Mouse (Mus musculus): ENCODE measurements at regions not wholly inside any gene's neighbourhood (a gene's known extent, or its start where the extent isn't known, plus 50 kb on each side); places are given as distances from the start of the nearest gene placed in this dataset.

DNA sequence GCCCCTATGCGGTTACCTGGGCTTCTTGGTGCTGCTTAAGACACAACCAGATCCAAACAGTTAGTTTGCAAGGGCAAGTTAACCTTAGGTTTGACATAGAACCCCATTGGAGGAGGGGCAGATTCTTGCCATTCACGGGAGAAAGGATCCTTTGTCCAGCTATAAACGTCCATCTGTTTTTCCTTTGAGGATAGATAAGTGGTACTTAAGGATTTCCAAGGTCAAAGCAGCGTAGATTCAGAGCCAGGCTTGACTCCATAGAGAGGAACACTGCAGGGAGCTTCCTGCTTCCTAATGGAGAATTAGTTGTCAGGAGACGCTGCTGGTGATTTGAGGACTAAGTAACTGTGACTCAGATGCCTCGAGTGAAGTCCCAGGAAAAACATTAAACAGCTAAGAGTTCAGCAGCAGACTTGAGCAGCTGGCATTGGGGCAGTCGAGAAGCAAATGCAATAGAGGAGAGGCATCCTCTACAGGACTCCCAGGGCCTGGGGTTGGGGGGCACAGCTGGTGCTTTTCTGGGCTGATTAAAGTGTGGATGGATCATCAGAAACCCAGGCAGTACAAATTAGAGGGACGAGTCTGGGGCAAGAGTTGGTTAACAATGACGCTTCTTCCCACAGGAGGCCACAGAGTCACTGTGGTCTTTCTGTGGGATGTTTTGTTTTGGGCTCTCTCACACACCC lies 322.8 kb downstream of the Med10 start:
- H3K4me2 ChIP-seq (ENCODE audit: low read length) = no peak overlapping the region
- DNase-seq (no peak), ATAC-seq (ENCODE audit: low FRiP score, low TSS enrichment) (no peak)

DNA sequence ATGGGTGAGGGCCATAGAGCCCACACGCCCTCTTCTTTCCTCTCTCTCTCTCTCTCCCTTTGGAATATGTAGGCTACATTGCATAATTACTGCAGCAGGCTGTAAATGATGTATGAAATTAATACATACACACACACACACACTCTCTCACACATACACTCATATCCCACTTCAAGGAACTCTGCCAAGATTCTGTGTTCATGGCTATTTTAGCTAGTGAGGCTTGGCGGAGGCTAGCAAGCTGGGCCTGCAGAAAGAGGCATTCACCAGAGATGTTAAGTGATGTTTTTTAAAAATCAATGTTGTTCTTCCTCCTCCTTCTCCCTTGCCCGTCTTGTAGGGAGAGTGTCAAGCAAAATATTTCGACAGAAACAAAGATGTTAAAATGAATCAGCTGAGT lies 325.1 kb downstream of the Med10 start:
- no peaks in the 10 kb centered on the region for H3K27me3 ChIP-seq (ENCODE audit: control insufficient read depth, insufficient read depth, low read length)
- ATAC-seq (ENCODE audit: low FRiP score, low TSS enrichment) = no peak

More for the DNA sequence above, 322.8 kb downstream of the Med10 start:
- Histone ChIP-seq H3K36me3 (ENCODE audit: control insufficient read depth, insufficient read depth, low read length) (no peaks in the 10 kb centered on the region), H3K9ac (replicated peaks; ENCODE audit: low read length) (no peak overlapping the region), H3K27ac (replicated peaks; ENCODE audit: low read depth, low read length) (no peak overlapping the region), H3K9me3 (ENCODE audit: control insufficient read depth, low read length) (no peaks in the 10 kb centered on the region), H3K4me1 (ENCODE audit: control insufficient read depth, insufficient read depth, low read length) (0 out of 2 replicates have a peak, but pooled peaks cover 7% of the 10 kb centered on the region), H3K4me3 (replicated peaks; ENCODE audit: low read depth, low read length) (no peak overlapping the region), H3K27me3 (ENCODE audit: control insufficient read depth, insufficient read depth, low read length) (no peaks in the 10 kb centered on the region)
- 39% methylated on average over 9 of the region's 9 CpGs for whole genome bisulfite sequencing

DNA sequence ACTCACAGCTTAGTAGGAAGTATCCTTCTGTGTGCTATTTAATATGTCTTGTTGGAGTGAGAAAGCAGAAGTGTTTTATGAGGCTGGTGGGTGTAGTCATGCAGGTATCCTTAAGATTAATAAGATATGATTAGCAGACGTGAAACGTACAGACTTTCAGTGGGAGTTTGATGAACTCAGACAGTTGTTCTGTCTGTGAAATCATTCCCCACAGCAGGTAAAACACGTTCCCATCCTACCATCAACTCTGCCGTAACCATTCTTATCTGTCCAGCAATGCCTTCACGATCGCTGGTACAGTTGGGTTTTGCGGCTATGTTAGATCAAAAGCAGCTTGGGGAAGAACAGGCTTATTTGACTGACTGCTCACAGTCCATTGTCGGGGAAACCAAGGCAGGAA lies 332.3 kb downstream of the Med10 start:
- WGBS = 92% methylated on average over 8 of the region's 8 CpGs
- H3K27me3 ChIP-seq (ENCODE audit: control insufficient read depth, insufficient read depth, low read length) = no peaks in the 10 kb centered on the region
- no peak for DNase-seq
- no peaks in the 10 kb centered on the region for H3K9me3 ChIP-seq (ENCODE audit: control insufficient read depth, low read length)
- H3K4me1 ChIP-seq (ENCODE audit: control insufficient read depth, insufficient read depth, low read length) = no peaks in the 10 kb centered on the region
- no peaks in the 10 kb centered on the region for H3K36me3 ChIP-seq (ENCODE audit: control insufficient read depth, insufficient read depth, low read length)
- no peak overlapping the region for H3K27ac ChIP-seq (replicated peaks; ENCODE audit: low read depth, low read length)
- ATAC-seq (ENCODE audit: low FRiP score, low TSS enrichment) = no peak
- H3K4me2 ChIP-seq (ENCODE audit: low read length) = no peak overlapping the region
- H3K4me3 ChIP-seq (replicated peaks; ENCODE audit: low read depth, low read length) = no peak overlapping the region
- H3K9ac ChIP-seq (replicated peaks; ENCODE audit: low read length) = no peak overlapping the region

More for the DNA sequence above, 325.1 kb downstream of the Med10 start:
- 84% methylated on average over 4 of the region's 4 CpGs for whole genome bisulfite sequencing
- Histone ChIP-seq H3K4me2 (ENCODE audit: low read length) (no peak overlapping the region), H3K9me3 (ENCODE audit: control insufficient read depth, low read length) (no peaks in the 10 kb centered on the region), H3K4me1 (ENCODE audit: control insufficient read depth, insufficient read depth, low read length) (0 out of 2 replicates have a peak, but pooled peaks cover 4% of the 10 kb centered on the region), H3K36me3 (ENCODE audit: control insufficient read depth, insufficient read depth, low read length) (no peaks in the 10 kb centered on the region), H3K27ac (replicated peaks; ENCODE audit: low read depth, low read length) (no peak overlapping the region), H3K4me3 (replicated peaks; ENCODE audit: low read depth, low read length) (no peak overlapping the region), H3K9ac (replicated peaks; ENCODE audit: low read length) (no peak overlapping the region)
- DNase-seq = no peak

DNA sequence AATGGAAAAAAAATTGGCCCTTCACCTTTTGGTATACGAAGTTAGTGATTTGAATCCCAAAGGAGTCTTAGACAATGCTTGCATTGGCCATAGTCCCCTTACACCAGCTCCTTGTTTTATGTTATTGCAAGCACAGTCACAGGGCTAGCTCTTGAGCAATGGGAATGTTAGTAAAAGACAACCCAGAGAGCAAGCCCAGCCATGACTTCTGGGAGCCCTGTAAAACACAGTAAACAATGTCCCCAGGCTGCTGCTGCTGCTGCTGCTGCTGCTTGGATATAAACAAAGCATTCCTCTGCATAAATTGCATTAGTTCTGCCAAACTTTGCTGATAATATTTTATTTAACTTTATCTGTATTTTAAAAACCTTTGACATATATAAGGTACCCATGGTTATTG lies 334.0 kb downstream of the Med10 start:
- DNase-seq = no peak

DNA sequence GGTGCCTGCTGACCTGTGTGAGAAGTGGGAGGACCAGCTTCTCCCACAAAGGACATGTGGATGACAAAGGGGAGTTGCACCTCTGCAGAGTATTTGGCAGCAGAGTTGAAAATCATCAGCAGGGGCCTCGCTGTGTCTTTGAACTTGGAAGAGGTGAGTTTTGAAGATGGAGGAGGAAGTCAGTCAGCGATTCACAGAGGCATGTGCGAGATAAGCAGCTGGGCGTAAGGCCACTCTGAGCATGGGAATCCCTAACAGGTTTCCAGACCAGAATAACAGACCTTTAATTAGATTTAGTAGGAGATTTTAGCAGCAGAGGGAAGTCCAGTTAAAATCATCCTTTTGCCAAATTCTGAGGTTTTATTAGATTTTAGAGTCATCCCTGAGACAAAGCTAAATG lies 342.3 kb downstream of the Med10 start:
- DNase-seq (no peak), ATAC-seq (ENCODE audit: low FRiP score, low TSS enrichment) (no peak)
- Histone ChIP-seq H3K4me1 (ENCODE audit: control insufficient read depth, insufficient read depth, low read length) (0 out of 2 replicates have a peak, but pooled peaks cover 6% of the 10 kb centered on the region), H3K27me3 (ENCODE audit: control insufficient read depth, insufficient read depth, low read length) (no peaks in the 10 kb centered on the region; the same call in 1 of the 2 replicates), H3K4me3 (replicated peaks; ENCODE audit: low read depth, low read length) (no peak overlapping the region), H3K36me3 (ENCODE audit: control insufficient read depth, insufficient read depth, low read length) (no peaks in the 10 kb centered on the region), H3K9me3 (ENCODE audit: control insufficient read depth, low read length) (no peaks in the 10 kb centered on the region), H3K9ac (replicated peaks; ENCODE audit: low read length) (no peak overlapping the region), H3K27ac (replicated peaks; ENCODE audit: low read depth, low read length) (no peak overlapping the region), H3K4me2 (ENCODE audit: low read length) (no peak overlapping the region)
- WGBS = 89% methylated on average over 4 of the region's 4 CpGs

More for the DNA sequence above, 334.0 kb downstream of the Med10 start:
- WGBS = 84% methylated on average over 1 of the region's 1 CpGs
- no peak overlapping the region for H3K9ac ChIP-seq (replicated peaks; ENCODE audit: low read length)
- no peak for ATAC-seq (ENCODE audit: low FRiP score, low TSS enrichment)
- no peaks in the 10 kb centered on the region for H3K4me1 ChIP-seq (ENCODE audit: control insufficient read depth, insufficient read depth, low read length)
- H3K4me3 ChIP-seq (replicated peaks; ENCODE audit: low read depth, low read length) = no peak overlapping the region
- no peaks in the 10 kb centered on the region for H3K9me3 ChIP-seq (ENCODE audit: control insufficient read depth, low read length)
- no peaks in the 10 kb centered on the region for H3K27me3 ChIP-seq (ENCODE audit: control insufficient read depth, insufficient read depth, low read length)
- no peaks in the 10 kb centered on the region for H3K36me3 ChIP-seq (ENCODE audit: control insufficient read depth, insufficient read depth, low read length)
- H3K4me2 ChIP-seq (ENCODE audit: low read length) = no peak overlapping the region
- H3K27ac ChIP-seq (replicated peaks; ENCODE audit: low read depth, low read length) = no peak overlapping the region

DNA sequence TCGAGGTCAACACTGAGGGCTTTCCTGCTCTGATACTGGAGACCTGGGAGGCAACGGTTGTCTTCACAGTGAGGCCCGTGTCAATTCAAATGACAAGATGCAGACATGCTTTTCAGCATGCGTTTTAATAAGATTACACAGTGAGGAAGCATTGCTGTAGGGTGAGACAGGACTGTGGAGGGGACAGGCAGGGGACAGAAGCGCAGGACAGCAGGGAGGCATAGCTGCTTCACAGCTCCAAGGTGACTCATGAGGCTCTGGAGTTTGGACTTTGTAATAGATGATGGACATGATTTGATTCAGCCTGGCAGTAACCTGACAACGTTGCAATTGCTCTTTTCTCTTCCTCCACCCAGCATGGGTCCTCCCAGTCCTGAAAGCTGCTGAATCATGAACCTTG lies 343.3 kb downstream of the Med10 start:
- ATAC-seq (ENCODE audit: low FRiP score, low TSS enrichment) = no peak
- H3K27me3 ChIP-seq (ENCODE audit: control insufficient read depth, insufficient read depth, low read length) = no peaks in the 10 kb centered on the region; the same call in 1 of the 2 replicates
- WGBS = 19% methylated on average over 6 of the region's 6 CpGs

DNA sequence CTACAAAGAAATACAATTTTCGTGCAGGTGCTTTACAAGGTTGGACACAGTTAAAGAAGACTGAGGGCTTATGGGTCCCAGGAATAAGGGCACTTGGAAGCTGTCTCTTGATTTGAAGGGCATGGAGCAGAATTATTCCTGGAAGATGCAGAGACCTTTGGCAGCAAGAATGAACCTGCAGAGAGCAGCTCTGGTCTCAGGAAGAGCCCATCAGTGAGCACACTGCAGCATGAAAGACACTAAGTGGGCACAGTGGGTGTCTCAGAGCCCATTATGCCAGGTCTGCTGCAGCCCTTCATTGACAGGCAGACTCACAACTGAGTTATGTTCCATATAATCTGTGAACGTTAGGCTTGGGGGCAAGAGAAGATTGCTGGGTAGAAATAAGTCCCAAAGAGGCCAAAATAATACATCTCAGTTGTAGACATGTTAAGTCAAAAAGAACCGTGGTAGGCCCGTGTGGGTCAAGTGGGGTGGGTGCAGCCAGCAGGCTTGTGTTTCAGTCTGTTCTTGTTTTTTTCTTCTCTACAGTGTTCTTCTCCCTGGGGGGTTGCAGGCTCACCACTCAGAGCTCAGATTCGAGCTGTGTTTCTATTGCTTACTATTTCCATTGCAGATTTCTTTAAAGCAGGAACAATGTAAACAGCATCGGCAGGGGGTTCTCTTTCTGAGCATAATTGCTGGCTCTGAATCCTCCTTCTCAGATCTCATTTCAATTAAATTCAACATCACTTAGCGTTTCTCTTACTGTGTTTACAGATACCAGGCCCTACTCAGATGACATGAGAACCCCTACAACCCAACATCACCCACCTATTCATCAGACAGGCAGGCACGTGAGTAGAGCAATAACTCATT lies 347.1 kb downstream of the Med10 start:
- 17% methylated on average over 8 of the region's 8 CpGs for WGBS
- Histone ChIP-seq H3K36me3 (ENCODE audit: control insufficient read depth, insufficient read depth, low read length) (no peaks in the 10 kb centered on the region), H3K4me1 (ENCODE audit: control insufficient read depth, insufficient read depth, low read length) (peaks cover 14% of the 10 kb centered on the region), H3K9me3 (ENCODE audit: control insufficient read depth, low read length) (no peaks in the 10 kb centered on the region), H3K27ac (replicated peaks; ENCODE audit: low read depth, low read length) (no peak overlapping the region), H3K4me3 (replicated peaks; ENCODE audit: low read depth, low read length) (no peak overlapping the region), H3K4me2 (ENCODE audit: low read length) (no peak overlapping the region), H3K9ac (replicated peaks; ENCODE audit: low read length) (no peak overlapping the region), H3K27me3 (ENCODE audit: control insufficient read depth, insufficient read depth, low read length) (no peaks in the 10 kb centered on the region; the same call in 1 of the 2 replicates)
- ATAC-seq (ENCODE audit: low FRiP score, low TSS enrichment) (no peak), DNase-seq (peak; percentile 47)

More for the DNA sequence above, 343.3 kb downstream of the Med10 start:
- no peak for DNase-seq
- Histone ChIP-seq H3K27ac (replicated peaks; ENCODE audit: low read depth, low read length) (no peak overlapping the region), H3K36me3 (ENCODE audit: control insufficient read depth, insufficient read depth, low read length) (no peaks in the 10 kb centered on the region), H3K4me2 (ENCODE audit: low read length) (no peak overlapping the region), H3K9ac (replicated peaks; ENCODE audit: low read length) (no peak overlapping the region), H3K9me3 (ENCODE audit: control insufficient read depth, low read length) (no peaks in the 10 kb centered on the region), H3K4me1 (ENCODE audit: control insufficient read depth, insufficient read depth, low read length) (peaks cover 14% of the 10 kb centered on the region), H3K4me3 (replicated peaks; ENCODE audit: low read depth, low read length) (no peak overlapping the region)

DNA sequence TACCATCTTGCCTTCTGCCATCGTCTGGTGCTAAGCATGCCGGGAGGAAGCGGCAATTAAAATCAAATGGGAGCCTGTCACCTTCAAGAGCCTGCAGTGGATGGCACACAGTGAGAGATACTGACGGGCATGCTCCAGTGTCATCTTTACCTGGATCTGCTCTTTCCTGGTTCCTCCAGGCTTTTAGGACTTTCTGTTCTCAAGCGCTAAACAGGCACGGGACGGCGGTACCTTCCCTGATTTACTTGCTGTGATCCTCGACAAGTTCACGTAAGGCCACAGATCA lies 347.6 kb downstream of the Med10 start:
- Histone ChIP-seq H3K27ac (replicated peaks; ENCODE audit: low read depth, low read length) (no peak overlapping the region), H3K27me3 (ENCODE audit: control insufficient read depth, insufficient read depth, low read length) (no peaks in the 10 kb centered on the region; the same call in 1 of the 2 replicates), H3K4me1 (ENCODE audit: control insufficient read depth, insufficient read depth, low read length) (peaks cover 14% of the 10 kb centered on the region), H3K9ac (replicated peaks; ENCODE audit: low read length) (no peak overlapping the region), H3K4me3 (replicated peaks; ENCODE audit: low read depth, low read length) (no peak overlapping the region), H3K36me3 (ENCODE audit: control insufficient read depth, insufficient read depth, low read length) (no peaks in the 10 kb centered on the region), H3K9me3 (ENCODE audit: control insufficient read depth, low read length) (no peaks in the 10 kb centered on the region), H3K4me2 (ENCODE audit: low read length) (no peak overlapping the region)
- 27% methylated on average over 10 of the region's 10 CpGs for WGBS
- peak; percentile 32 for DNase-seq
- ATAC-seq (ENCODE audit: low FRiP score, low TSS enrichment) = no peak

All from midbrain, embryonic 14.5 days (tissue).